8 mouse cellular contexts compared by ENCODE assay signal in genomic region chr11:88113543-88114271, GRCm38 (mm10). TPM values are rescaled to one million over a fixed set of nuclear protein-coding genes. Genes with fewer than 3 reads are reported as not detected.
A peak's percentile ranks its signal among the peaks of the same experiment; 100 is the strongest.
DNase-seq lines count a peak whose midpoint lies in the region; ATAC-seq and TF ChIP-seq lines count a peak whose summit lies in the region.

No protein-coding gene starts in this region.

- no peak overlapping the region for H3K9ac ChIP-seq in liver, adult 2 months (ENCODE audit: low read depth, low read length)
- H3K9ac ChIP-seq in embryonic facial prominence, embryonic 14.5 days (ENCODE audit: low read depth, low read length) = no peak overlapping the region
- H3K9ac ChIP-seq in hindbrain, embryonic 12.5 days = no peak overlapping the region
- no peak overlapping the region for H3K9ac ChIP-seq in liver, postnatal 0 days (replicated peaks)
- no peak overlapping the region for H3K9ac ChIP-seq in forebrain, embryonic 15.5 days (replicated peaks)

- H3K4me3 ChIP-seq in liver, adult 2 months (ENCODE audit: insufficient read depth, low read depth, low read length) = no peak overlapping the region
- no peak overlapping the region for H3K4me3 ChIP-seq in embryonic facial prominence, embryonic 14.5 days (ENCODE audit: low read depth, low read length)
- no peak overlapping the region for H3K4me3 ChIP-seq in hindbrain, embryonic 12.5 days
- no peak overlapping the region for H3K4me3 ChIP-seq in liver, postnatal 0 days (ENCODE audit: low read depth, low read length)
- H3K4me3 ChIP-seq in forebrain, embryonic 15.5 days = no peak overlapping the region

- TF ChIP-seq POLR2A in liver, adult 2 months (IDR thresholded peaks at IDR 0.05; ENCODE audit: extremely low read depth, insufficient read depth, low read length) = no peak

- DNase-seq in liver, adult 2 months (ENCODE audit: extremely low read depth, low read depth, low spot score) = no peak
- no peak for DNase-seq in liver
- DNase-seq in embryonic facial prominence, embryonic 14.5 days (ENCODE audit: low spot score) = no peak
- DNase-seq in liver, postnatal 0 days = no peak
- no peak for DNase-seq in right cerebral cortex, postnatal 36 days (ENCODE audit: low spot score in 2 of 2)

- peak; percentile 8; the same call in 1 of the 2 replicates for TF ChIP-seq EP300 in liver, postnatal 0 days (IDR thresholded peaks at IDR 0.05; ENCODE audit: low read depth)

- H3K9me3 ChIP-seq in embryonic facial prominence, embryonic 14.5 days (ENCODE audit: control insufficient read depth, low read length) = no peaks in the 10 kb centered on the region
- no peaks in the 10 kb centered on the region for H3K9me3 ChIP-seq in hindbrain, embryonic 12.5 days (replicated peaks)
- no peaks in the 10 kb centered on the region for H3K9me3 ChIP-seq in liver, postnatal 0 days (ENCODE audit: low read length)
- no peaks in the 10 kb centered on the region for H3K9me3 ChIP-seq in forebrain, embryonic 15.5 days

- WGBS in liver, adult 2 months = 68% methylated on average over 6 of the region's 6 CpGs
- 29% methylated on average over 6 of the region's 6 CpGs for WGBS in embryonic facial prominence, embryonic 14.5 days
- 48% methylated on average over 6 of the region's 6 CpGs for WGBS in hindbrain, embryonic 12.5 days
- 51% methylated on average over 6 of the region's 6 CpGs for WGBS in liver, postnatal 0 days (ENCODE audit: insufficient replicate concordance)
- 61% methylated on average over 6 of the region's 6 CpGs for WGBS in forebrain, embryonic 15.5 days

- no peaks in the 10 kb centered on the region for H3K36me3 ChIP-seq in liver, adult 2 months (ENCODE audit: control insufficient read depth, insufficient read depth, low read length)
- no peaks in the 10 kb centered on the region for H3K36me3 ChIP-seq in embryonic facial prominence, embryonic 14.5 days (ENCODE audit: control insufficient read depth, insufficient read depth, low read length)
- H3K36me3 ChIP-seq in hindbrain, embryonic 12.5 days = no peaks in the 10 kb centered on the region
- H3K36me3 ChIP-seq in liver, postnatal 0 days (replicated peaks; ENCODE audit: insufficient read depth, low read length) = no peaks in the 10 kb centered on the region
- no peaks in the 10 kb centered on the region for H3K36me3 ChIP-seq in forebrain, embryonic 15.5 days

- no peak overlapping the region for H3K4me2 ChIP-seq in embryonic facial prominence, embryonic 14.5 days (ENCODE audit: low read depth, low read length)
- no peak overlapping the region for H3K4me2 ChIP-seq in hindbrain, embryonic 12.5 days (replicated peaks)
- H3K4me2 ChIP-seq in liver, postnatal 0 days (ENCODE audit: low read depth, low read length) = no peak overlapping the region
- H3K4me2 ChIP-seq in forebrain, embryonic 15.5 days (replicated peaks) = no peak overlapping the region

- H3K79me2 ChIP-seq in liver, adult 2 months (ENCODE audit: control insufficient read depth, insufficient read depth, low read length) = no peaks in the 10 kb centered on the region

- no peak for TF ChIP-seq CTCF in liver, adult 2 months (IDR thresholded peaks at IDR 0.05; ENCODE audit: low read depth, low read length)
- TF ChIP-seq CTCF in liver, postnatal 0 days (IDR thresholded peaks at IDR 0.05; ENCODE audit: low read depth) = no peak

- H3K27ac ChIP-seq in liver, adult 2 months (replicated peaks; ENCODE audit: insufficient read depth, low read depth, low read length) = peak overlapping the region; percentile 65
- H3K27ac ChIP-seq in embryonic facial prominence, embryonic 14.5 days (replicated peaks; ENCODE audit: low read depth, low read length) = 0 out of 2 replicates have a peak overlapping the region, but pooled peaks have one; percentile 8
- H3K27ac ChIP-seq in hindbrain, embryonic 12.5 days = 0 out of 2 replicates have a peak overlapping the region, but pooled peaks have one; percentile 19
- H3K27ac ChIP-seq in liver, postnatal 0 days (ENCODE audit: low read depth) = no peak overlapping the region
- H3K27ac ChIP-seq in forebrain, embryonic 15.5 days (replicated peaks) = no peak overlapping the region

- H3K27me3 ChIP-seq in liver, adult 2 months (ENCODE audit: control insufficient read depth, insufficient read depth, low read length) = no peaks in the 10 kb centered on the region
- no peaks in the 10 kb centered on the region for H3K27me3 ChIP-seq in embryonic facial prominence, embryonic 14.5 days (replicated peaks; ENCODE audit: control insufficient read depth, insufficient read depth, low read length)
- no peaks in the 10 kb centered on the region for H3K27me3 ChIP-seq in hindbrain, embryonic 12.5 days
- H3K27me3 ChIP-seq in liver, postnatal 0 days (ENCODE audit: insufficient read depth, low read length) = no peaks in the 10 kb centered on the region
- no peaks in the 10 kb centered on the region for H3K27me3 ChIP-seq in forebrain, embryonic 15.5 days

- H3K4me1 ChIP-seq in liver, adult 2 months (ENCODE audit: control insufficient read depth, insufficient read depth, low read length) = peaks cover 13% of the 10 kb centered on the region; the same call in 1 of the 2 replicates
- peaks cover 31% of the 10 kb centered on the region for H3K4me1 ChIP-seq in embryonic facial prominence, embryonic 14.5 days (ENCODE audit: control insufficient read depth, insufficient read depth, low read length)
- peaks cover 64% of the 10 kb centered on the region for H3K4me1 ChIP-seq in hindbrain, embryonic 12.5 days
- peaks cover 20% of the 10 kb centered on the region for H3K4me1 ChIP-seq in liver, postnatal 0 days (ENCODE audit: insufficient read depth)
- H3K4me1 ChIP-seq in forebrain, embryonic 15.5 days = peaks cover 37% of the 10 kb centered on the region

- no peak for ATAC-seq in embryonic facial prominence, embryonic 14.5 days (ENCODE audit: low read depth)
- no peak for ATAC-seq in hindbrain, embryonic 12.5 days (ENCODE audit: low FRiP score)
- ATAC-seq in liver, postnatal 0 days = no peak
- ATAC-seq in granulocyte monocyte progenitor cell, adult 5-6 weeks (replicated peaks; ENCODE audit: poor library complexity, severe bottlenecking) = no peak
- no peak for ATAC-seq in forebrain, embryonic 15.5 days (replicated peaks)

RNA-seq across cellular contexts. Expression of gene Cuedc1, which starts 15.8 kb away (rescaled TPM):
- total RNA-seq in liver, adult 2 months (2014; rRNA removed) = 0.87 and 1.5 TPM in 2 replicates
- polyA plus RNA-seq in liver, adult 2 months (2012; rRNA removed) = 1.1 and 1.7 TPM in 2 replicates
- 17.4 and 17.7 TPM in 2 replicates for polyA plus RNA-seq in embryonic facial prominence, embryonic 14.5 days (2014; fragmentation: Nextera tagmentation; extraction: Ambion mirVana)
- 53.2 and 53.3 TPM in 2 replicates for polyA plus RNA-seq in hindbrain, embryonic 12.5 days (2016; fragmentation: Nextera tagmentation; extraction: Ambion mirVana)
- 1.2 and 1.6 TPM in 2 replicates for polyA plus RNA-seq in liver, postnatal 0 days (2015; fragmentation: Nextera tagmentation; extraction: Ambion mirVana)
- 0.92 and 1.1 TPM in 2 replicates for total RNA-seq in granulocyte monocyte progenitor cell, adult 5-6 weeks (2014; fragmentation: Nextera tagmentation)
- 1.5 and 1.6 TPM in 2 replicates for total RNA-seq in granulocyte monocyte progenitor cell, adult 5-6 weeks (2017)
- polyA plus RNA-seq in forebrain, embryonic 15.5 days (2015; fragmentation: Nextera tagmentation; extraction: Ambion mirVana) = 39.2 and 43.4 TPM in 2 replicates

RNA-seq across cellular contexts. Expression of gene Vezf1, which starts 45.6 kb away (rescaled TPM):
- 5.8 and 6.6 TPM in 2 replicates for total RNA-seq in liver, adult 2 months (2014; rRNA removed)
- polyA plus RNA-seq in liver, adult 2 months (2012; rRNA removed) = 3.6 and 3.8 TPM in 2 replicates
- polyA plus RNA-seq in embryonic facial prominence, embryonic 14.5 days (2014; fragmentation: Nextera tagmentation; extraction: Ambion mirVana) = 35.3 and 36.6 TPM in 2 replicates
- 75.1 and 79.0 TPM in 2 replicates for polyA plus RNA-seq in hindbrain, embryonic 12.5 days (2016; fragmentation: Nextera tagmentation; extraction: Ambion mirVana)
- 6.3 TPM in 2 replicates for polyA plus RNA-seq in liver, postnatal 0 days (2015; fragmentation: Nextera tagmentation; extraction: Ambion mirVana)
- 28.2 and 32.0 TPM in 2 replicates for total RNA-seq in granulocyte monocyte progenitor cell, adult 5-6 weeks (2014; fragmentation: Nextera tagmentation)
- total RNA-seq in granulocyte monocyte progenitor cell, adult 5-6 weeks (2017) = 14.3 and 15.8 TPM in 2 replicates
- 60.6 and 61.4 TPM in 2 replicates for polyA plus RNA-seq in forebrain, embryonic 15.5 days (2015; fragmentation: Nextera tagmentation; extraction: Ambion mirVana)

Comparison
In these comparisons a context has a peak if more than half of its experiments do, and no peak if none do; other contexts are left out.
1. H3K27ac ChIP-seq: peak in liver, adult 2 months (single experiment), embryonic facial prominence, embryonic 14.5 days (single experiment) and hindbrain, embryonic 12.5 days (single experiment); none in liver, postnatal 0 days (single experiment) and forebrain, embryonic 15.5 days (single experiment).